Mouse (Mus musculus) liver, embryonic 14.5 days (tissue): Measurements from ENCODE around the gene Dnm1.

Source experiments
- CTCF ChIP-seq: IDR thresholded peaks from 2 replicates; pipeline ENCODE4 v1.5.1; 2016; ENCODE audit warnings: antibody characterized with exemption, low read depth, control low read depth
- EP300 ChIP-seq: IDR thresholded peaks from 2 replicates; pipeline ENCODE4 v1.6.1; 2016; ENCODE audit warnings: antibody characterized with exemption, low read depth

DNA sequence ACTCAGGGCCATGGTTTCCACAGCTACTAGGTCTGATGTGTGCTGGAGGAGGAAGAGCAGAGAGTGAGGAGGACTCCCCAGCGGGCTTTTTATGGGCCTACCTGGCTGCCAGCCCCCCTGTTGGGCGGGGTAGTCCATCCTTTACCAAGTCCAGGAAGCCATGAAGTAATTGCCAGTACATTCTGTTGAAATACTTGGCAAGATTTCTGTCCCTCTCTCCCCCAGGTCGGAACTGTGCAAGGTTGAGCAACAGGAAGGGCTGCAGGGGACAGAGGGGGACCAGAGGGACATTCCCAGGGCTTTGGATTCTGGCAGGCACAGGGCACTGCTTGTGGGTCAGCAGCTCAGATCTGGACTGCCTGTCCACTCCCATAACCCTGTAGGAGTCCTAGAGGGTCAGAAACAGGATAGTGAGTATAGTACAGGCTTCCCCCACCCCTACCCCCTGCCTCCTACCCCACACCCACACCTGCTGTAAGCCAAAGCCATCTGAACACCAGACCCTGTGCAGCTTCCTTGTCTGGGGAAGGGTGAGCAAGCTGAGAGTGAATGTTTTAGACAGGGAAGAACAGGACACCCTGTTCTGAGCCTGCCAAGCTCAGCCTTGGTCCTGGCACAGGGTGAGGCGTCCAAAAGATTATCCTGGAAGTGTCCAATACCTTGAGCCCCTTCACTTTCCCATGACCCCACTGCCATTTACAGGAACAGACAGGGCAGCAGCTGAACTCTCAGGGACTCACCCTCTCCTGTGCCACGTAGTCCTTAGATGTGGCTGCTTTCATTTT lies 34.8 kb upstream of the Dnm1 start, which contains the start of gene Lcn2:
- no peak for TF ChIP-seq CTCF
- no peak for TF ChIP-seq EP300
